Mouse (Mus musculus) ovary, postnatal 10 days (tissue): Measurements from ENCODE around the gene Camk2d.

ENCODE experiments used
- DNase-seq: peaks from one replicate; pipeline ENCODE4 v3.0.0; 2022; ENCODE audit warnings: low spot score

Camk2d gene

DNA sequence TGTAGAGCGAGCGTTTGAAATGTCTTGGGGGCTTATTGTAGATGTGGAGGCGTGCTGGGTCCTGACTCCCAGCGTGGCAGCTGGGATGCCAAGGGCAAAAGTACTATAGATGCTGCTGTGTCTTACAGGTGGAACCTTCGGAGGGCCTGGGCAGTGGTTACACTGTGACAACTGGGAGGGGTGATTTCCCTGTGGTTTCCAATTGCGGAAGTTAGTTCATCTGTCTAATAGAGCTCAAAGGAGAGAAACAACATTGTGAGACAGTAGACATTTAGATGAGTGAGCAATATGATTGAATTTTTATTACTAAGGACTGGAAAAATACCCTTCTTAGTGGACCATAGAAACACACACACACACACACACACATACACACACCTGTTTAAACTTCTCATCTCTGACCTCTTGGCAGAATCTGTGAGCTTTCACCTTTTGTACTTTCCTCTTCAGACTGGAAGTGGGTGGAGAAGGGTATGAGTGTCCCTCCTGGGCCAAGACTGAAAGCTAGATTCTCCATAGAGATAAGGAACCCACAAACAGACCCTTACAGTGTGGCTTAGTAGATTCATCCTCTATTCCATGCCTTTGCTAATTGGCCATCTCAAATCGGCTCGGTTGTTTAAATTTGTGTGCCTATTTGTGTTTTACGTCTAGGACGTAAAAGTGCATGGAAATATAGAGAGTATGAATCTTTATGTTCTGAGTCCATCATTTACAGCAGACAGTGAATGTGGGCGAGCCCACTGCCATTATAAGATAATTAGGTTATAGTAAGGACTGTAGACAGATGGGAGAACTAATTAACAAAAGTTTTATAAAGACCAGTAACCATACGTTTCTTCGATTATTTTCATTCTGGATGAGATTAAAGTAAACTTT lies 94.8 kb downstream of the Camk2d start:
- DNase-seq, result no peak

GRCm38 (mm10) chr3:126691565-126691964 lies 95.5 kb downstream of the Camk2d start:
- no peak for DNase-seq

DNA sequence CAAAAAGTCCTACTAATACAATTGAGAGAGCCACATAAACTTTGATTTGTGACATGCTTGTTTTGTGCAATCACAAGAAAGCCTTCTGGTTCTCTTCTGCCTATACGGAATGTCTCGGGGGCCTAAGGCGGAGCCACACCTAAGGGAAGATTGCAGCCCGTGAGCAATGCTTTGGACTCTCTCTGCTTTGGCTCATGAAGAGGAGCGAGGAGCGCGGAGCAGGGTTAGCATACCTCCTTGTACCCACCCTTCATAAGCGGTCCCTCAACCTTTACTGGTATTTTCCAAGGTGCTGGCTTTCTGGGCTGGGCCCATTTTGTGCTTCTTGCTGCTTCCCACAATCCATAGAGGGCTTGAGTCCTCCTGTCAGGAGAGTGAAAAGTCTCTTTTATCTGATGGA lies 96.7 kb downstream of the Camk2d start:
- peak; percentile 24 for DNase-seq

DNA sequence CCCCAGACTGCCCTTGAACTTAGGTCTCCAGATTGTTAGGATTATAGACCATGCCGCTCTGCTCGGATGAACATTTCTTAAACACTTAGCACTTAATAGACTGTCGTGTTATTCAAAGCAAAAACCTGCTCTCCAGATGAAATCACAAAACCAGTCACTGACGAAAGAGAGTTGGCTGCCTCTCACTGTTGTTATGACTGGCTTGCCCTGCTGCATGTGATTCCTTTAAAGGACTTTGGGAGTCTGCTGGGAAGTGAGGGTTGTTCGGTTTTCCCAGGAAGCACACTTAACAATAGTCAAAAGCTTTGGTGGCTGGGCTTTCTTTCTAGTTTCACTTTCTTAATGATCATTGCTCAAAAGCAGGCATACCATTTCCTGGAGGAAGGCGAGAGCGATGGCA lies 97.2 kb downstream of the Camk2d start:
- DNase-seq, result peak; percentile 15

DNA sequence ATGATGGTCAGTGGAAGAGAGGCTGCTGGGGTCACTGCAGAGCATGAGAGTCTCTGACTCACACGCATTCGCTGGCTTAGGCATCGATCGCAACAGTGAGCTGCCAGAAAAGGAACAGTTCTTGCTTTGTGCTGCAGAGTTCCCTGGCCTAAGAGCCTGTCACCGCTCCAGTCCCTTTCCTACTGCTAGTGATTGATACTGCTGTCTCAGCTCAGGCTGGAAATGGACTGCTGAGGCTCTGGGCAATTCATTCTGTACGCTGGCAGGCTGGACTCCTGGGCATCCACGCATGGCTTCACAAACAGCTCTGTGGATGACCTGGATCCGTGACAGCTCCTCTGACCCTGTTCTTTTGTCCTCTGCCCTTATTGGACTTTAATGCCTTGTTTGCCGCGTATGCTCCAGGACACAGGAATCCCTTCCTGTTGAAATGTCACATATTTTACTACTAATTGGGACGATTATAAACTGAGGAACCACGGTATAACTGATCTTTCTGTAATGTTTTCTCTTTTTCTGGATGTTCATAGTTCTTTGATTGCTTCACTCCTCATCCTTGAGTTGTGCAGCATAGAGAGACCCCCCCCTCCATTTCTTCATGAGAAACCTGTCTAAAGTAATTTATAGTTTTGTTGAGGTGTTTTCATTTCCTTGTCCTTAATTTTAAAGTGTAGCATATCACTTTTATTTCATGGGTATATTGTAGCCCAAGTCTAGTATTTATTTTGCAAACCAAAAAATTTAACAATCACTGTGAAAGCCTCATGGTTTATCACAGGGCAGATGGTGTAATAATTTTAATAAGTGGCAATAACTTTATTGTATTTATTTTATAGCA lies 99.6 kb downstream of the Camk2d start:
- DNase-seq, result peak; percentile 6

DNA sequence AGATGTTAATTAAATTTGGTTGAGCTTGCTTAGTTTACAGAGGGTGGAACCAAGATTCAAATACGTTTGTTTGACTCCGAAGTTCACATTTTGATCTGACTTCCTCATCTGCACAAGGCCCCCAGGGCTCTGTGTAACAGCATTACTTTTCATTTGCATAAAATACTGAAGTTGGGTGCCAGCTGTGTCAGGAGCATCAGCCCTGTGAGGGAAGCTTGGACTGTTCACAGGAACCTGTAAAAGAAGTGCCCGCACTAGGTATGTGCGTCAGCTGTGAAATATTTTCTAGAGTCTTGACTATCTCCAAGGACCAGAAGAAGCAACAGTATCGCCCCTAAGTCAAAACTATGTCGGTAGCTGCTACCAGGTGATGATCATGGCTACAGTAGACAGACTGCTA lies 100.5 kb downstream of the Camk2d start:
- DNase-seq, result no peak

DNA sequence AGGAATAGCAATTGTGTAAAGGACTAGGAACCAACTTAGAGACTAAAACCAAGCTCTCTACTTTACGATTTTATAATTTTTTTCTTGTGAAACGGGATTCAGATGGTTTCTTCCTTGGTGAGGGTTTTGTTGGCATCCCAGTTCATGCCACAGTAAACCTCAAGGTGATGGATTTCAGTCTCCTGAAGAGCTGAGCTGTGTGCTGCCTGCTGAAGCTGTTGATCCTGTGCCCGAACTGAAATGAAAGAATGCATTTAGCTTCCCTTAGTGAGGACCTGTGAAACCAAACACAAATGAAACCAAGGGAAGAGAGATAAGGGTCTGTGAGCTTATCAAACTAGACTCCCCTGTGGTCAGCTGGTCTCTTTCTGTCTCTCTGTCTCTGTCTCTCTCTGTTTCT lies 103.6 kb downstream of the Camk2d start:
- DNase-seq, result no peak

GRCm38 (mm10) chr3:126701067-126701466 lies 105.0 kb downstream of the Camk2d start:
- DNase-seq, result no peak

DNA sequence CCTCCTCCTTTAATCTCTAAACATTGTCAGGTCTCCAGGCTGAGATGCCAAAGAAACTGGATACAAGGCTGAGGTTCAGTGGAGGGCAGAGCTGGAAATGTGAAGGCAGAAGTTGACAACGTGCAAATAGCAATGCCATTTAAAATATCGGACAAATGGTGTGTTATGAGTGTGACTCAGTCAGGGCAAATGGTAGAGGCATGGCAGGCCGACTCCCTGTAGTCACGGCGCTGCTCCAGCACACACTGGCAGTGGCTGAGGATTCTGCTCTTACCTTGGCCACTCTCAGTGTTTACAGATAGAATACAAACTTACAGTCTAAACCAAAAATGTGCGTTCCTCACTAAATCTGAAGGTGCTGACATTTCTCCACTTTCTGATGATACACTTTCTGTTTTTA lies 105.5 kb downstream of the Camk2d start:
- no peak for DNase-seq

- no peak for DNase-seq
Observed at GRCm38 (mm10) chr3:126705490-126705889, 109.4 kb downstream of the Camk2d start.

- no peak for DNase-seq
Observed at GRCm38 (mm10) chr3:126714281-126714680, 118.2 kb downstream of the Camk2d start.

GRCm38 (mm10) chr3:126723021-126723449 lies 126.9 kb downstream of the Camk2d start:
- DNase-seq, result no peak

DNA sequence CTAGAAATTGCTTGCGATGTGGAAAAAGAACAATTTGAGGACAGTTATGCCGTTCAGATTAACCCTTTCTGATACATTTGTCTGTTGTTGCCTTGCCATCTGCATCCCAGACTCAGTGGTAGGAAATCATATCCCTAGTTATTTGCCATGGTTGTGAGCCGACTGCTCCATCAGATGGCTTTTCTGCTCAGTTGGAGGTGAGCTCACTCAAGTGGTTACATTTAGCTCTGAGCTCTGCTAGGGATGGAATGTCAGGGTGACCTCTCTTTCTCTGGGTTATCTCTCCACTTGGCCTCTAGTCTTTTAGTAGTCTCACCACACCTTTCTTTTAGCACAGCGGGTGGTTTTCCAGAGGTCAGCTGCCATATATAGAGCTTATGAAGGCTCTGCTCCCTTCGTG lies 127.4 kb downstream of the Camk2d start:
- no peak for DNase-seq

DNA sequence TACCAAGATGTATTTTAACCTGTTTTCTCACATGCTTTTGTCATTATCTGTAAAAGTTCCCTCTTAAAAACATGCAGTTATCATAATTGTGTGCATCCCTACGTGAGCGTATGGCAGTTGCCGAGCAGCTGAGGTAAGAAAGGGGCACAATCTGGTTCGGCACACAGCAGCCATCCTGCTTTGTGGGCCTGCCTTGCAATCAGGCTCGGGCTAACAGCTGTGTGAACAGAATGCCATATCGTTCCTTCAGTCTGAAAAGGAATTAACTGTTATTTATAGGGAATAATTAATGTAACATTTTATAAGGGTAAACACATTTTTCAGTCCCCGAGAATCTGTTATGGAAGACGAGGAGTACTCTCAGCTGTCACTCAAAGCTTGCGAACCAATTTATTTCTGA lies 129.5 kb downstream of the Camk2d start:
- DNase-seq, result no peak

DNA sequence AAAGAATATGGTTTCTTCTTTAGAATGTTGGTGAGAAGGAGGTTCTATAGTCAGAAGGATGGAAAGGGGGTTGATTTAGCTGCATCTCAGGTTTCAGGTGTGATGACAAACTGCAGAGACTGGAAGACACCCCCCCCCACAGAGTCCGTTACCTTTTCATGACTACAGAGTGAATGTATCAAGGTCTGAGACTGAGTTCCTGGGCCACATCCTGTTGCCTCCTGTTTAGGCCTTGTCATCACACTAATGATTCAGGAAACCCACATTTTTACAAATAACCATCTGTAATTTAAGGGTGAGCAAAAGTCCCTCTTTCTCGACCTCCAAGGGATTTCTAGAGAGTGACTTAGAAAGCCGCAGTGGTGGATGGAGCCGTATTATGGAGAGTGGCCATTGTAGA lies 131.3 kb downstream of the Camk2d start:
- DNase-seq, result no peak

GRCm38 (mm10) chr3:126730411-126730810 lies 134.3 kb downstream of the Camk2d start:
- DNase-seq, result no peak

- DNase-seq, result no peak
Observed at GRCm38 (mm10) chr3:126732323-126732722, 136.2 kb downstream of the Camk2d start.

DNA sequence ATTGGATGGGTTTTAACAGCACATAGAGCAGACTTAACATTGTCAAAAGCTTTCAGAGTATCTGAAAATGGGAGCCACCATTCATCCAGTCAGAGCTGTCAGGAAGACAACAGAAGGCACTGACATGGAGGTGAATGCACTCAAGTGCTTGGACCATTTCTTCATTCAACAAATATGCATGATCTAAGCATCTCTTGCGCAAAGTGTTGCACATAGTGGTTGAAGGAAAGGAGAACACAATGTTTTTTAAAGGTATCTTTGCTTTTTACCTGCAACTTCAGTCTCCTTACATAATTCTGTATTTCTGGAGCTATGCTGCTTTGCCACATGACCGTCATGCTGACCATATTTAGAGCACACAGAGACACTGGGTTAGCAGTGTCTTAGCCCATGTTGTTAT lies 138.4 kb downstream of the Camk2d start:
- no peak for DNase-seq

GRCm38 (mm10) chr3:126735211-126735610 lies 139.1 kb downstream of the Camk2d start:
- DNase-seq, result no peak

DNA sequence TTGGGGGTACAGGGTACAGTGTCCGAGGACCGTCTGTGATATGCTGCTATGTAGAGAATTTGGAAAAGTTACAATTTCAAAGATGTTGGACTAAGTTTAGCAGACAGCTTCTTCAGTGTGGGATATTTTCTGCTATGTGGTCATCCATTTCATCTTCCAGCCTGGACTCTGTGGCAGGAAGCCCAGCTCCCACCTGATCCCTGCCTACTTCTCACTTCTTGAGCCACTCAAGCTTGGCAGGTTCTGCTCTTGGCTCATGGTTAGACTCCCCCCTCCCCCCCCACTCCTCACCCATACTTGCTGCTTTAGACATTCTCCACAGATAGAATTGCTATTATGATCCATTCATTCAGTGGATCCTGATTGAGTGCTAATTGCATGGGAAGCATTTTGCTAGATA lies 141.0 kb downstream of the Camk2d start:
- DNase-seq, result no peak

GRCm38 (mm10) chr3:126740146-126740545 lies 144.0 kb downstream of the Camk2d start:
- no peak for DNase-seq

- no peak for DNase-seq
Observed at GRCm38 (mm10) chr3:126744432-126745133, 148.5 kb downstream of the Camk2d start.
